Mouse (Mus musculus): ENCODE data around the gene Armc9. TPM values are rescaled to one million over a fixed set of nuclear protein-coding genes. Genes with fewer than 3 reads are reported as not detected.

Gene Armc9
- total and polyA plus RNA-seq, 3 experiments: 7.2 to 12.0 TPM; not detected in 1

GRCm38 (mm10) chr1:86111779-86112178 lies 42.8 kb upstream of the Armc9 start, which contains the start of gene Htr2b:
Gene Htr2b (minus strand): TSS chr1:86111970.
- Histone ChIP-seq H3K27ac (ENCODE audit: control insufficient read depth, low read depth, low read length) (no peak within 1 kb of the TSS), H3K79me2 (ENCODE audit: control insufficient read depth, insufficient read depth, low read length, poor library complexity) (no peaks in the 10 kb centered on the region), H3K4me3 (ENCODE audit: control insufficient read depth in 1 of 2, insufficient read depth in 1 of 2, low read depth in 2 of 2, low read length in 2 of 2) (no peak within 1 kb of the TSS), H3K9ac (ENCODE audit: control insufficient read depth, low read depth, low read length, poor library complexity, severe bottlenecking) (no peak within 1 kb of the TSS), H3K36me3 (ENCODE audit: control insufficient read depth in 1 of 2, insufficient read depth in 2 of 2, low read length in 2 of 2) (peaks cover 0 to 21% of the 10 kb centered on the region in 2 experiments; a peak in 3 of 4 replicates), H3K27me3 (ENCODE audit: control insufficient read depth in 1 of 2, insufficient read depth in 2 of 2, low read length in 2 of 2) (no peaks in the 10 kb centered on the region), H3K4me1 (ENCODE audit: control insufficient read depth in 1 of 2, insufficient read depth in 2 of 2, low read length in 2 of 2) (no peaks in the 10 kb centered on the region), H3K9me3 (replicated peaks; ENCODE audit: insufficient read depth, low read length) (no peaks in the 10 kb centered on the region)
- no peak for DNase-seq (ENCODE audit: low read depth, low spot score)
- TF ChIP-seq TAL1 (IDR thresholded peaks at IDR 0.05; ENCODE audit: low read length): no peak
- TF ChIP-seq USF2 (IDR thresholded peaks at IDR 0.05; ENCODE audit: borderline replicate concordance in 1 of 2, insufficient read depth in 1 of 2, low read depth in 1 of 2, low read length in 2 of 2): no peak
- TF ChIP-seq MYB (IDR thresholded peaks at IDR 0.05; ENCODE audit: low read depth, low read length): no peak
- TF ChIP-seq USF1 (IDR thresholded peaks at IDR 0.05; ENCODE audit: low read depth, low read length): no peak

GRCm38 (mm10) chr1:86114141-86114540 lies 40.4 kb upstream of the Armc9 start:
- Histone ChIP-seq H3K4me3 (ENCODE audit: control insufficient read depth in 1 of 2, insufficient read depth in 1 of 2, low read depth in 2 of 2, low read length in 2 of 2) (no peak overlapping the region), H3K4me1 (ENCODE audit: control insufficient read depth in 1 of 2, insufficient read depth in 2 of 2, low read length in 2 of 2) (no peaks in the 10 kb centered on the region), H3K27me3 (ENCODE audit: control insufficient read depth in 1 of 2, insufficient read depth in 2 of 2, low read length in 2 of 2) (no peaks in the 10 kb centered on the region), H3K79me2 (ENCODE audit: control insufficient read depth, insufficient read depth, low read length, poor library complexity) (no peaks in the 10 kb centered on the region), H3K27ac (ENCODE audit: control insufficient read depth, low read depth, low read length) (no peak overlapping the region), H3K9ac (ENCODE audit: control insufficient read depth, low read depth, low read length, poor library complexity, severe bottlenecking) (no peak overlapping the region), H3K9me3 (replicated peaks; ENCODE audit: insufficient read depth, low read length) (no peaks in the 10 kb centered on the region), H3K36me3 (ENCODE audit: control insufficient read depth in 1 of 2, insufficient read depth in 2 of 2, low read length in 2 of 2) (peaks cover 0 to 36% of the 10 kb centered on the region in 2 experiments; a peak in 2 of 4 replicates)
- no peak for TF ChIP-seq GABPA (IDR thresholded peaks at IDR 0.05; ENCODE audit: low read depth, low read length)
- no peak for TF ChIP-seq GATA1 (IDR thresholded peaks at IDR 0.05; ENCODE audit: low read depth, low read length)
- TF ChIP-seq RAD21 (IDR thresholded peaks at IDR 0.05; ENCODE audit: low read depth, low read length): no peak
- DNase-seq (ENCODE audit: low read depth, low spot score): no peak

- Histone ChIP-seq H3K36me3 (ENCODE audit: control insufficient read depth in 1 of 2, insufficient read depth in 2 of 2, low read length in 2 of 2) (peaks cover 0 to 56% of the 10 kb centered on the region in 2 experiments; a peak in 2 of 4 replicates), H3K9ac (ENCODE audit: control insufficient read depth, low read depth, low read length, poor library complexity, severe bottlenecking) (no peak overlapping the region), H3K79me2 (ENCODE audit: control insufficient read depth, insufficient read depth, low read length, poor library complexity) (no peaks in the 10 kb centered on the region), H3K27ac (ENCODE audit: control insufficient read depth, low read depth, low read length) (no peak overlapping the region), H3K9me3 (replicated peaks; ENCODE audit: insufficient read depth, low read length) (no peaks in the 10 kb centered on the region), H3K4me3 (ENCODE audit: control insufficient read depth in 1 of 2, insufficient read depth in 1 of 2, low read depth in 2 of 2, low read length in 2 of 2) (no peak overlapping the region), H3K27me3 (ENCODE audit: control insufficient read depth in 1 of 2, insufficient read depth in 2 of 2, low read length in 2 of 2) (no peaks in the 10 kb centered on the region), H3K4me1 (ENCODE audit: control insufficient read depth in 1 of 2, insufficient read depth in 2 of 2, low read length in 2 of 2) (no peaks in the 10 kb centered on the region)
- TF ChIP-seq TBP (IDR thresholded peaks at IDR 0.05; ENCODE audit: low read depth, low read length) (no peak), JUND (IDR thresholded peaks at IDR 0.05; ENCODE audit: low read depth, low read length) (no peak), ETS1 (IDR thresholded peaks at IDR 0.05; ENCODE audit: low read depth, low read length) (no peak), MEF2A (IDR thresholded peaks at IDR 0.05; ENCODE audit: extremely low read depth, insufficient replicate concordance, low read depth, low read length, poor library complexity, severe bottlenecking) (no peak), MAFK (IDR thresholded peaks at IDR 0.05; ENCODE audit: borderline replicate concordance, low read depth, low read length) (no peak), CHD1 (IDR thresholded peaks at IDR 0.05; ENCODE audit: low read depth, low read length) (no peak), KAT2A (conservative IDR thresholded peaks at IDR 0.05; ENCODE audit: low read depth, low read length) (no peak), E2F4 (IDR thresholded peaks at IDR 0.05; ENCODE audit: borderline replicate concordance, low read depth, low read length) (no peak), MYB (IDR thresholded peaks at IDR 0.05; ENCODE audit: low read depth, low read length) (no peak), SIN3A (IDR thresholded peaks at IDR 0.05; ENCODE audit: low read length) (no peak), NRF1 (IDR thresholded peaks at IDR 0.05; ENCODE audit: insufficient read depth, low read depth, low read length, poor library complexity, severe bottlenecking) (no peak), USF1 (IDR thresholded peaks at IDR 0.05; ENCODE audit: low read depth, low read length) (no peak), POLR2A (IDR thresholded peaks at IDR 0.05; ENCODE audit: control insufficient read depth in 1 of 2, insufficient read depth in 1 of 2, low read depth in 1 of 2, low read length in 2 of 2, poor library complexity in 1 of 2) (no peak), EP300 (IDR thresholded peaks at IDR 0.05; ENCODE audit: low read depth in 1 of 2, low read length in 2 of 2) (no peak), CTCF (IDR thresholded peaks at IDR 0.05 in 2 of 3, conservative IDR thresholded peaks at IDR 0.05 in 1 of 3; ENCODE audit: control insufficient read depth in 1 of 3, insufficient read depth in 1 of 3, low read depth in 2 of 3, low read length in 3 of 3, poor library complexity in 1 of 3, severe bottlenecking in 1 of 3) (no peak), GATA1 (IDR thresholded peaks at IDR 0.05; ENCODE audit: low read depth, low read length) (no peak), MAX (IDR thresholded peaks at IDR 0.05; ENCODE audit: low read length) (no peak), ZKSCAN1 (IDR thresholded peaks at IDR 0.05; ENCODE audit: low read depth, low read length) (no peak), ZNF384 (IDR thresholded peaks at IDR 0.05; ENCODE audit: low read depth, low read length) (no peak)
- DNase-seq (ENCODE audit: low read depth, low spot score): no peak
Observed at GRCm38 (mm10) chr1:86119549-86119948, 35.0 kb upstream of the Armc9 start.
